Mouse (Mus musculus) forebrain, embryonic 11.5 days (tissue): ENCODE data around the gene Pigq. TPM values are rescaled to one million over a fixed set of nuclear protein-coding genes. Genes with fewer than 3 reads are reported as not detected.
A peak's percentile ranks its signal among the peaks of the same experiment; 100 is the strongest.

Experiments
- ATAC-seq: fragments of 200-750 bp; cut with Nextera tagmentation; replicated peaks from 2 replicates; pipeline ENCODE4 v1.8.0; 2017; ENCODE audit warnings: moderate TSS enrichment; ENCODE audit not compliant: low FRiP score
- DNase-seq: peaks from one replicate; pipeline ENCODE4 v3.0.0-alpha.2; 2017; ENCODE audit warnings: low spot score
- H3K27ac ChIP-seq: fragments of 300-500 bp; sonication (generic); 2 replicates; pipeline ENCODE4 v1.5.1; 2014; ENCODE audit warnings: low read depth, low read length
- H3K27me3 ChIP-seq: fragments of 300-500 bp; sonication (generic); 2 replicates; pipeline ENCODE4 v1.6.1; 2014; ENCODE audit warnings: mild to moderate bottlenecking, low read length, mixed read lengths; ENCODE audit not compliant: control insufficient read depth, insufficient read depth
- H3K36me3 ChIP-seq: fragments of 300-500 bp; sonication (generic); 2 replicates; pipeline ENCODE4 v1.6.1; 2014; ENCODE audit warnings: mild to moderate bottlenecking, low read length, moderate library complexity, mixed read lengths; ENCODE audit not compliant: control insufficient read depth, insufficient read depth
- H3K4me1 ChIP-seq: fragments of 300-500 bp; sonication (generic); replicated peaks from 2 replicates; pipeline ENCODE4 v1.6.1; 2014; ENCODE audit warnings: low read length, mixed read lengths; ENCODE audit not compliant: control insufficient read depth, insufficient read depth
- H3K4me2 ChIP-seq: fragments of 300-500 bp; sonication (generic); 2 replicates; pipeline ENCODE4 v1.6.1; 2014; ENCODE audit warnings: low read depth, mild to moderate bottlenecking, low read length, moderate library complexity, mixed read lengths; ENCODE audit not compliant: severe bottlenecking
- H3K4me3 ChIP-seq: fragments of 300-500 bp; sonication (generic); 2 replicates; pipeline ENCODE4 v1.5.1; 2014; ENCODE audit warnings: low read depth, low read length
- H3K9ac ChIP-seq: fragments of 300-500 bp; sonication (generic); 2 replicates; pipeline ENCODE4 v1.6.1; 2014; ENCODE audit warnings: low read length
- H3K9me3 ChIP-seq: fragments of 300-500 bp; sonication (generic); 2 replicates; pipeline ENCODE4 v1.6.1; 2016; ENCODE audit warnings: low read length, mixed read lengths; ENCODE audit not compliant: control insufficient read depth
- WGBS: fragments of 180-500 bp; shearing (Covaris S2); extraction: QIAGEN DNeasy Blood & Tissue Kit; methylation state at CpG from one replicate; pipeline ENCODE4 v1.1.7; 2014; 5-methylcytosine and 5-hydroxymethylcytosine counted together
- polyA plus RNA-seq: library from polyadenylated mRNA; unstranded; fragments of >200 nt; fragmentation: Nextera tagmentation; extraction: Ambion mirVana; gene quantifications from 2 replicates; pipeline ENCODE4 v1.2.1, GENCODE M21; 2014

Pigq gene
- polyA plus RNA-seq, 1 experiment from 2014 or later = 65.2 TPM

DNA sequence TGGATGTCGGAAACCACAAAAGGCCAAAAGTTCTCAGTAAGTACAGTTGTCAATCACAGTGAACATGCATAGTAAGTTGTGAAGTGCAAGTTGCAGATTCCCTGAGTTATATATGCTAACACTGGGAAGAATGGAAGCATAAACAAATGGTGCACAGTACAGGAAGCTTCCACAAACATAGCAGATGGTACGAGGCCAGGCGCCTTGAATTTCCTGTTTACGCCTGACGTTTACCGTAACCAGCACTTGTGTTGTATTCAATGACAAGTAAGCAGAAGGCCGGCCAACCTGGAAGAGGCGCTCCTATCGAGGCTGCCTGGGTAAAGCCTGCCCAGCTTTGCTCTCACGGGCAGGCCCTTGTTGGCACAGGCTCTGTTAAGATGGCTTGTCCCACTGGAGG is 57.3 kb downstream of the Pigq start:
- Histone ChIP-seq H3K27ac (no peak overlapping the region), H3K9ac (no peak overlapping the region), H3K4me3 (no peak overlapping the region), H3K36me3 (no peaks in the 10 kb centered on the region; the same call in 1 of the 2 replicates), H3K27me3 (no peaks in the 10 kb centered on the region), H3K4me1 (no peaks in the 10 kb centered on the region), H3K9me3 (no peaks in the 10 kb centered on the region), H3K4me2 (no peak overlapping the region)
- ATAC-seq (no peak), DNase-seq (no peak)
- 87% methylated on average over 10 of the region's 10 CpGs for WGBS

DNA sequence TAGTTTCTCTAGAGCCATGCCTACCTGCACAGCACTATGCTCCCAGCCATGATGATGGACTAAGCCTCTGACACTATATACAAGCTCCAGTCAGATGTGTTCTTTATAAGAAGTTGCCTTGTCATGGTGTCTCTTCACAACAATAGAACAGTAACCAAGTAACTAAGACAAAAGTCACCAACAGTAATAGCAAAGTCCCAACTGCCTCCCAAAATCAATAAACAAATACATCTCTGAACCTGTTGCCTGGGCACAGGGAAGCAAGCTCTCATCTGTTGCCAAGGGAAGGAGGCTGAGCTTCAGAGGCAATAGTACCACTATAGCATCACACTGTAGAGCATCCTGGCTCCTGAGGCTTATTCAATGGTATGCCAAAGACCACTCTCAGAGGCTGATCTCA is 57.9 kb downstream of the Pigq start:
- Histone ChIP-seq H3K27ac (no peak overlapping the region), H3K4me3 (no peak overlapping the region), H3K36me3 (no peaks in the 10 kb centered on the region; the same call in 1 of the 2 replicates), H3K4me2 (no peak overlapping the region), H3K9ac (no peak overlapping the region), H3K9me3 (no peaks in the 10 kb centered on the region), H3K4me1 (peaks cover 1% of the 10 kb centered on the region; the same call in 1 of the 2 replicates), H3K27me3 (no peaks in the 10 kb centered on the region)
- DNase-seq = no peak
- no peak for ATAC-seq

DNA sequence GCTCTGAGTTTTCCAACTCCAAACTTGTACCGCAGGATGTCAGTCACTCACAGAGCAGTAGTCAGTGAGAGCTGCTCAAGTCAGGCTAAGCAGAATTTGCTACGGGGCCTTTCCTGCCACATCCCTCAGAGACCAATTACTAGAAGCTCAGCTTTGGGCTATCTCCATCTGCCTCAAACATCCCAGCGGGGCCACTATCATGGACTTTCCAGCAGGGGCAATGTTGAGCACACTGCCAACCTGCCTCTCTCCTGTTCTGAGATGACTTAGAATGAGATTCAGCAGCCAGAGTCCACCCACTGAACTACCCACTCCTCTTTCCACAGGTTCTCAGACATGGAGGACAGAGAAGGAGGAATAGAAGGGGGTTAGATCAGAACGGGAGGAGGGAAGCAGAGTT is 59.1 kb downstream of the Pigq start:
- Histone ChIP-seq H3K4me3 (no peak overlapping the region), H3K4me1 (peaks cover 11% of the 10 kb centered on the region), H3K9me3 (no peaks in the 10 kb centered on the region), H3K27me3 (no peaks in the 10 kb centered on the region), H3K4me2 (no peak overlapping the region), H3K27ac (no peak overlapping the region), H3K36me3 (no peaks in the 10 kb centered on the region; the same call in 1 of the 2 replicates), H3K9ac (no peak overlapping the region)
- DNase-seq (no peak), ATAC-seq (no peak)
- 60% methylated on average over 4 of the region's 4 CpGs for WGBS

DNA sequence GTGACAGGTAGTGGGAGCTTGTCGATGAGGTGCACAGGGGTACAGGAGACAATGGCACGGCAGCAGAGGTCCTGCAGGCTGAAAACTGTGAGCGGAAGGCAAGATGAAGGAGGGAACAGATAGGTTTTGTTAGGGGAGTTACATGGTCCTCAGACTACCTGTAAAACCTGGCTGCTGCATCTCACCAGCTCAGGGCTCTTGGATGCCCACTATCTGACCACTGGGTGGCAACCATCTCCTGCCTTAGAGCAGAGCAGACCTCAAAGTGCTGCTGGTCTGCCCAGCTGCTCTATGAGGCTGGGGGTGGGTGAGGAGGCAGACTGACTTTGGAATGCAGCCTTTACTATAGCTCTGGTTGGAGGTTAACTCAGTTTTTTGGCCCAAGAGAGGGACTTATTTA is 60.9 kb downstream of the Pigq start:
- WGBS = 93% methylated on average over 3 of the region's 3 CpGs
- H3K27me3 ChIP-seq = no peaks in the 10 kb centered on the region
- H3K27ac ChIP-seq = no peak overlapping the region
- no peaks in the 10 kb centered on the region for H3K9me3 ChIP-seq
- peak; percentile 46 for DNase-seq
- H3K4me1 ChIP-seq = peaks cover 18% of the 10 kb centered on the region
- H3K4me2 ChIP-seq = no peak overlapping the region
- no peak overlapping the region for H3K4me3 ChIP-seq
- H3K9ac ChIP-seq = no peak overlapping the region
- no peak for ATAC-seq
- H3K36me3 ChIP-seq = no peaks in the 10 kb centered on the region; the same call in 1 of the 2 replicates

DNA sequence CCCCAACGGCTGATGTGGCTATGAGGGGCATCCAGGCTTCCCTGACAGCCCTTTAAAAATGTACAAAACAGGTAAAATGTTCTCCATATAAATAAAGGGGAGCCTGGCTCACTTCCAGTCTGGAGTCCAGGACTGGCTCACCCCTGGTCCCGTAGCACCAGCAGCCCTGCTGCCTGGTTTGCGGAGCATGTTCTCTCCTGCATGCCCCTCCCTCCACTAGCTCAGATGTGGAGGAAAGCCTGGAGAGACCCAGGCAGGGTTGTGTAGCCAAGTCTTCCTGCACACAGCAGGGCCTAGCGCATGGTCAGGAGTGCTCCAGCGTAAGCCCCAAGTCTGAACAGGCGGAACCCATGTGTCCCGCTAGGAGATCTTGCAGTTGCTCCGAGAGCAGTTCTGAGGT is 61.5 kb downstream of the Pigq start:
- ATAC-seq (no peak), DNase-seq (peak; percentile 37)
- H3K9ac ChIP-seq = no peak overlapping the region
- no peaks in the 10 kb centered on the region for H3K27me3 ChIP-seq
- WGBS = 85% methylated on average over 8 of the region's 8 CpGs
- H3K9me3 ChIP-seq = no peaks in the 10 kb centered on the region
- H3K4me3 ChIP-seq = no peak overlapping the region
- H3K36me3 ChIP-seq = no peaks in the 10 kb centered on the region; the same call in 1 of the 2 replicates
- no peak overlapping the region for H3K27ac ChIP-seq
- H3K4me2 ChIP-seq = no peak overlapping the region
- peaks cover 18% of the 10 kb centered on the region for H3K4me1 ChIP-seq

DNA sequence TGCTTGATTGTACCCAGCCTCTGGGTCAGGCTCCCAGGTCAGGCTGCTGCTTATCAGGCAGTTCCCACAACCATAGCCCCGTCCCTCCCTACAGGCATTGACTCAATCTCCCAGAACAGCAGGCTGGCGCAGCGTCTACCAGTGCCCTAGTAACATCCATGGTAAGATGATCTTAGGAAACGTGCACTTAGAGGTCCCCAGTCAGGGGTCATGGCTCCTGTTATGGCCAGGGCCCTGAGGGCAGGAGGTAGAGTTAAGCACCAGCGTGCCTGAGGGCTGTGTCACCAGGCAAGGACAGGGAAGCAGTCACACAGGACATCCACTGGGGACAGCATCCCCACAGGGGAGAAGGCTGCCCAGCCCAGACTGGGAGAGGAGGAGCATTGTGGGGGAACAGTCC is 62.4 kb downstream of the Pigq start:
- no peak overlapping the region for H3K4me3 ChIP-seq
- H3K9ac ChIP-seq = no peak overlapping the region
- peaks cover 18% of the 10 kb centered on the region for H3K4me1 ChIP-seq
- H3K9me3 ChIP-seq = no peaks in the 10 kb centered on the region
- no peaks in the 10 kb centered on the region; the same call in 1 of the 2 replicates for H3K36me3 ChIP-seq
- WGBS = 42% methylated on average over 5 of the region's 5 CpGs
- H3K27ac ChIP-seq = no peak overlapping the region
- DNase-seq (peak; percentile 57), ATAC-seq (no peak)
- H3K4me2 ChIP-seq = no peak overlapping the region
- H3K27me3 ChIP-seq = no peaks in the 10 kb centered on the region

DNA sequence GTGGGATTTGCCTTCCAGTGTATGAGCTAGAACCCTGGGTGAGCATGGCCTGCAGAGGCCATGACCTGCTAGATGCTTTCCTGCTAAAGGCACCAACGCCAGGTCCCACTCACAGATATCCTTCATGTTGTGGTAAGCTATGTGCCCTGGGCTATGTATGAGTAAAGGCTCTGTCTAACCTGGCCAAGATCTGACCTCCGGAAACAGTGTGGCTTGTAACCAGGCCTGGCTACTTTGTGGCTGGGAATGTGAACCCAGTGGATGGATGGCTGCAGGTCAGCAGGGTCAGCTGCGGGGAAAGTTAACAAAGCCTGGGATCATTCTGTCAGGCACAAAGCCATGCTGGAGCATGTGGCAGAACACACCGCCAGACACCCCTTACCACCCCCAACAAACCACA is 63.0 kb downstream of the Pigq start:
- Histone ChIP-seq H3K36me3 (no peaks in the 10 kb centered on the region; the same call in 1 of the 2 replicates), H3K9me3 (no peaks in the 10 kb centered on the region), H3K27me3 (no peaks in the 10 kb centered on the region), H3K27ac (peak overlapping the region; percentile 53; the same call in 1 of the 2 replicates), H3K9ac (no peak overlapping the region), H3K4me3 (no peak overlapping the region), H3K4me1 (peaks cover 18% of the 10 kb centered on the region), H3K4me2 (no peak overlapping the region)
- no peak for ATAC-seq
- 21% methylated on average over 4 of the region's 4 CpGs for WGBS
- DNase-seq = no peak

DNA sequence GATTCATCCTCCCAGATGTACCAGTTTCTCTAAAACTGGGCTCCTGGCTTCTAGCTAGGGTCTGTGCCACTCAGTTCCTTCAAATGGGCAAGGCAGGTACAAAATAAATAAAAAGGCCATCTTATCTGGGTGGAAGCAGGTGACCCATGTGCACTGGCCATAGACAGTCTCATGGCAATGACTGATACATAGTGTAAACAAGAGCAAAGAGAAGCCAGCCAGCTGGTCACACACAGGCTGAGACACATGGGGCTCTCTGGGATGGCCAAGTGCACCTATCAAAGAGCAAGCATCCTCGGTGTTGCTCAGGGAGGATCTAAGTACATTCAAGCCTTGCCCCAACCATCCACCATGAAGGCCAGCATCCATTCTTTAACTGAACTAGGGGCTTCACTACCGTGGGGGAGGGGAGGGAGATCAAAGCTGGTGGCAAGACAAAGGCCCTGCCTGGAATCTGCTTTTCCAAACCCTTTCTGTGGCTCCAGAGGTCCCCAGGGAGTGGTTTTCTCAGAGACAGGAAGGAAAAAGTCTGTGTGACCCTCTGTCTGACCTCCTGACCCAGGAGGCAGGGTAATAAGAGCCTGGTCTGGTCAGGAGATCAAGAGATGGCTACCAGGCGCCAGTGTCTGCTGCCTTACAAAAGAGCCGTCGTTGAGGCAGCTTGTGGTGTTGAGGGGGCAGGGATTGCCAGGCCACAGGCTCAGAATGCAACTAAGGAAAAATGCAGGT is 63.7 kb downstream of the Pigq start:
- no peak overlapping the region for H3K4me2 ChIP-seq
- ATAC-seq = no peak
- H3K36me3 ChIP-seq = no peaks in the 10 kb centered on the region; the same call in 1 of the 2 replicates
- H3K27me3 ChIP-seq = no peaks in the 10 kb centered on the region
- peak overlapping the region; percentile 53; the same call in 1 of the 2 replicates for H3K27ac ChIP-seq
- no peak overlapping the region for H3K4me3 ChIP-seq
- H3K4me1 ChIP-seq = peaks cover 24% of the 10 kb centered on the region
- DNase-seq = peak; percentile 61
- WGBS = 3% methylated on average over 5 of the region's 5 CpGs
- H3K9ac ChIP-seq = peak overlapping the region; percentile 45
- no peaks in the 10 kb centered on the region for H3K9me3 ChIP-seq
